Mouse (Mus musculus) CH12.LX (cell line): ENCODE results near the gene Slc6a3. TPM values are rescaled to one million over a fixed set of nuclear protein-coding genes. Genes with fewer than 3 reads are reported as not detected.

Experiments
- DNase-seq: peaks from one replicate; pipeline ENCODE4 v3.0.0-alpha.2; 2013; ENCODE audit errors: extremely low read depth
- H3K27ac ChIP-seq: 2 replicates; pipeline ENCODE4 v1.5.1; 2012; ENCODE audit warnings: low read depth, mild to moderate bottlenecking, control low read depth, moderate library complexity; ENCODE audit not compliant: insufficient read depth
- H3K27me3 ChIP-seq: replicated peaks from 2 replicates; pipeline ENCODE3; 2012; ENCODE audit warnings: inconsistent platforms
- H3K36me3 ChIP-seq, 2 experiments: replicated peaks in 1 of 2; 2 replicates each; pipeline versions ENCODE3 to v1.6.1; 2012; ENCODE audit warnings: inconsistent platforms in 1 of 2, low read length in 1 of 2, mild to moderate bottlenecking in 1 of 2, mixed read lengths in 1 of 2, moderate library complexity in 1 of 2; ENCODE audit not compliant: control insufficient read depth in 1 of 2, insufficient read depth in 1 of 2
- H3K4me1 ChIP-seq, 2 experiments: 2 replicates each; pipeline ENCODE4 v1.6.1; 2012; ENCODE audit warnings: inconsistent platforms in 1 of 2, moderate library complexity in 1 of 2; ENCODE audit not compliant: insufficient read depth in 2 of 2, control insufficient read depth in 1 of 2
- H3K4me2 ChIP-seq: 2 replicates; pipeline ENCODE4 v1.6.1; 2012; ENCODE audit warnings: low read depth, mild to moderate bottlenecking, control low read depth; ENCODE audit not compliant: poor library complexity, insufficient read depth, severe bottlenecking
- H3K4me3 ChIP-seq, 3 experiments: fragments of 150-350 bp in 1 of 3; sonication (generic) in 1 of 3; replicated peaks in 1 of 3; 2 replicates each; pipeline versions ENCODE3 to v1.5.1; 2011 to 2012; ENCODE audit warnings: low read depth in 2 of 3, low read length in 2 of 3, mild to moderate bottlenecking in 2 of 3, moderate library complexity in 2 of 3, control low read depth in 1 of 3, improper control_type of control experiment in 1 of 3, inconsistent platforms in 1 of 3, mixed read lengths in 1 of 3; ENCODE audit not compliant: poor library complexity in 1 of 3
- H3K79me2 ChIP-seq: replicated peaks from 2 replicates; pipeline ENCODE4 v1.6.1; 2012; ENCODE audit warnings: mild to moderate bottlenecking, moderate library complexity; ENCODE audit not compliant: control insufficient read depth, poor library complexity, insufficient read depth, severe bottlenecking; ENCODE audit errors: extremely low read depth
- H3K9ac ChIP-seq: 2 replicates; pipeline ENCODE4 v1.6.1; 2012; ENCODE audit warnings: low read depth, mild to moderate bottlenecking, control low read depth, moderate library complexity; ENCODE audit not compliant: insufficient read depth
- H3K9me3 ChIP-seq: replicated peaks from 2 replicates; pipeline ENCODE3; 2012; ENCODE audit warnings: low read length, inconsistent platforms, mixed read lengths
- BHLHE40 ChIP-seq: IDR thresholded peaks from 2 replicates; pipeline ENCODE4 v1.6.1; 2011; ENCODE audit warnings: mild to moderate bottlenecking, low read depth, low read length, improper control_type of control experiment
- CHD1 ChIP-seq: IDR thresholded peaks from 2 replicates; pipeline ENCODE4 v1.6.1; 2012; ENCODE audit warnings: low read depth, low read length, improper control_type of control experiment, inconsistent platforms
- CTCF ChIP-seq, 2 experiments: IDR thresholded peaks in 1 of 2; conservative IDR thresholded peaks in 1 of 2; 2 replicates each; pipeline ENCODE4 v1.5.1; 2011 to 2012; ENCODE audit warnings: low read depth in 2 of 2, low read length in 2 of 2, improper control_type of control experiment in 1 of 2, inconsistent platforms in 1 of 2, mild to moderate bottlenecking in 1 of 2, moderate library complexity in 1 of 2
- E2F4 ChIP-seq: IDR thresholded peaks from 2 replicates; pipeline ENCODE4 v1.6.1; 2011; ENCODE audit warnings: low read depth, low read length, improper control_type of control experiment; ENCODE audit not compliant: insufficient replicate concordance
- IRF4 ChIP-seq: IDR thresholded peaks from 2 replicates; pipeline ENCODE4 v1.6.1; 2014; ENCODE audit warnings: low read depth, mild to moderate bottlenecking, inconsistent platforms, low read length, improper control_type of control experiment
- JUN ChIP-seq: IDR thresholded peaks from 2 replicates; pipeline ENCODE4 v1.6.1; 2011; ENCODE audit warnings: low read depth, mild to moderate bottlenecking, low read length, improper control_type of control experiment, moderate library complexity; ENCODE audit not compliant: insufficient read depth
- JUND ChIP-seq: conservative IDR thresholded peaks from 2 replicates; pipeline ENCODE4 v1.6.1; 2011; ENCODE audit warnings: low read depth, low read length, improper control_type of control experiment
- NELFE ChIP-seq: IDR thresholded peaks from 2 replicates; pipeline ENCODE4 v1.6.1; 2011; ENCODE audit warnings: low read depth, low read length, improper control_type of control experiment
- NRF1 ChIP-seq: IDR thresholded peaks from 2 replicates; pipeline ENCODE4 v1.6.1; 2014; ENCODE audit warnings: low read depth, mild to moderate bottlenecking, inconsistent platforms, low read length, improper control_type of control experiment, moderate library complexity
- RAD21 ChIP-seq: IDR thresholded peaks from 2 replicates; pipeline ENCODE4 v1.6.1; 2011; ENCODE audit warnings: low read depth, mild to moderate bottlenecking, low read length, improper control_type of control experiment, moderate library complexity
- SIN3A ChIP-seq: IDR thresholded peaks from 2 replicates; pipeline ENCODE4 v1.6.1; 2012; ENCODE audit warnings: low read length, improper control_type of control experiment, inconsistent platforms
- SMC3 ChIP-seq: IDR thresholded peaks from 2 replicates; pipeline ENCODE4 v1.6.1; 2011; ENCODE audit warnings: low read depth, low read length, improper control_type of control experiment
- TBP ChIP-seq: conservative IDR thresholded peaks from 2 replicates; pipeline ENCODE4 v1.6.1; 2011; ENCODE audit warnings: low read depth, low read length, improper control_type of control experiment
- TCF12 ChIP-seq: IDR thresholded peaks from 2 replicates; pipeline ENCODE4 v1.6.1; 2014; ENCODE audit warnings: low read depth, mild to moderate bottlenecking, inconsistent platforms, low read length, improper control_type of control experiment
- UBTF ChIP-seq: IDR thresholded peaks from 2 replicates; pipeline ENCODE4 v1.6.1; 2012; ENCODE audit warnings: low read depth, mild to moderate bottlenecking, inconsistent platforms, low read length, improper control_type of control experiment, moderate library complexity
- USF2 ChIP-seq: conservative IDR thresholded peaks from 2 replicates; pipeline ENCODE4 v1.6.1; 2011; ENCODE audit warnings: low read depth, low read length, improper control_type of control experiment
- dilution Hi-C: fragments of 300-500 bp; cut with MboI; formaldehyde crosslinking; loops from 2 replicates; pipeline ENCODE4 v1.14.3; 2020; ENCODE audit warnings: low sequenced_read_pairs; ENCODE audit not compliant: extremely low pct_unique_long_range_greater_than_20kb, extremely low pct_ligation_motif_present
- in situ Hi-C: fragments of 300-500 bp; cut with MboI; formaldehyde crosslinking; loops from 3 replicates; pipeline ENCODE4 v1.14.3; 2019; ENCODE audit warnings: low sequenced_read_pairs, low pct_ligation_motif_present, low pct_unique_long_range_greater_than_20kb, mixed read lengths
- polyA plus RNA-seq: library from polyadenylated mRNA; unstranded; fragments of >175 nt; gene quantifications from 2 replicates; pipeline ENCODE4 v1.2.1, GENCODE M21; 2012; ENCODE audit warnings: low read depth; ENCODE audit not compliant: insufficient read length
- total RNA-seq, 2 experiments: library from RNA; depleted of rRNA; stranded (reverse); fragments of 300-350 nt in 1 of 2; fragments of >200 nt in 1 of 2; gene quantifications; 2 replicates each; pipeline ENCODE4 v1.2.3; 2012 to 2014

The Slc6a3 gene
- total RNA-seq (2012; rRNA removed) (not detected in 2 replicates), total RNA-seq (2014; rRNA removed) (not detected in 2 replicates), polyA plus RNA-seq (not detected in 2 replicates)

DNA sequence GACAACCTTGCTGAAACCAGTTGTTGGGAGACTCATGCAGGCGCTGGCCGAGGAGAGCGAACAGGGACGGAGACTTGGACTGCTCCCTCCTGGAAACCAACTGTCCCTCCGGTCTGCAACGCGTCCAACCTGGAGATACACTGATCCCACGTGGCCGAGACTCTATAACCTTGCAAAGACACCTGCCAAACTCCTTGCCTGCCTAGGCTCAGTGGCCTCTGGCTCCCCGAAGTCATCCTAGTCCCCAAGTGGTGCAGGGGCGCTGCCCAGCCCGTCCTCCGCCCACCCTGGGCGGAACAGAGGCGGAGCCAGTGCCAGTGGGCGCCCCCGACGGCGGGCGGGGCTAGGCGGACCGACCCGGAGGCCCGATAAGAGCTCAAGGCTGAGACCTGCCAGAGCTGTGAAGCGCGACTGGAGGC is at the start of gene Slc6a3:
Gene Slc6a3 (plus strand): TSS at position 345 of the 419 bp plus-strand sequence.
- H3K4me3 ChIP-seq, result no peak within 1 kb of the TSS
- no peaks in the 10 kb centered on the region for H3K36me3 ChIP-seq
- H3K9ac ChIP-seq, result no peak within 1 kb of the TSS
- in situ Hi-C loops (no loop called here), dilution Hi-C loops (no loop called here)
- no peak within 1 kb of the TSS for H3K27ac ChIP-seq
- peaks cover 2 to 11% of the 10 kb centered on the region in 2 experiments; a peak in 2 of 4 replicates for H3K4me1 ChIP-seq
- H3K9me3 ChIP-seq, result no peaks in the 10 kb centered on the region
- no peaks in the 10 kb centered on the region for H3K79me2 ChIP-seq
- TF ChIP-seq SMC3, result no peak
- no peak for TF ChIP-seq SIN3A
- TF ChIP-seq CHD1, result no peak
- no peak for TF ChIP-seq JUND
- TF ChIP-seq NRF1, result no peak
- TF ChIP-seq TBP, result no peak
- TF ChIP-seq CTCF (conservative IDR thresholded peaks at IDR 0.05 in 1 of 2, IDR thresholded peaks at IDR 0.05 in 1 of 2; ENCODE audit: low read depth in 2 of 2, low read length in 2 of 2), result no peak
- TF ChIP-seq RAD21, result no peak
- peaks cover 86% of the 10 kb centered on the region for H3K27me3 ChIP-seq
- H3K4me2 ChIP-seq, result peak within 1 kb of the TSS; percentile 35
- no peak for DNase-seq

DNA sequence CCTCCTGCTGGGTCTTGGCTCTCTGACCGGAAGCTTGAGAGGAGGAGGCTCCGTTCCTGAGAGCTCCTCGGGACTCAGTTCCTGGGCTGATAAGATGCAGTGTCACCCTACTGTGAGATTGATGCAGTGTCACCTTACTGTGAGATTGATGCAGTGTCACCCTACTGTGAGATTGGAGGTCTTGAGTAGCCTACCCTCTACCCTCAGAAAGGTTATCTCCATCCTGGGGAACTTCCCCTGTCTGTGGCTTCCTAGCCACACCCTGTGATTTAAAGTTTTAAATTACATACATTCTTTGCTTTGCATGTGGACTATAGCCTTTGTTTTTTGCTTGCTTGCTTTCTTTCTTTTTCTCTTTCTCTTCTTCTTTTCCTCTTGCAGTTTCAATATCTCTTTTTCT is 48.4 kb upstream of the Slc6a3 start:
- no peaks in the 10 kb centered on the region for H3K79me2 ChIP-seq
- TF ChIP-seq UBTF, result no peak
- no peak for TF ChIP-seq CTCF (conservative IDR thresholded peaks at IDR 0.05 in 1 of 2, IDR thresholded peaks at IDR 0.05 in 1 of 2; ENCODE audit: low read depth in 2 of 2, low read length in 2 of 2)
- no peak for TF ChIP-seq BHLHE40
- TF ChIP-seq NELFE, result no peak
- peaks cover 32 to 99% of the 10 kb centered on the region in 2 experiments for H3K36me3 ChIP-seq
- peaks cover 7% of the 10 kb centered on the region for H3K9me3 ChIP-seq
- no peak overlapping the region for H3K4me3 ChIP-seq
- H3K27me3 ChIP-seq, result no peaks in the 10 kb centered on the region
- H3K9ac ChIP-seq, result no peak overlapping the region
- in situ Hi-C loops, result no loop called here
- H3K4me2 ChIP-seq, result no peak overlapping the region
- peaks cover 3 to 34% of the 10 kb centered on the region in 2 experiments; a peak in 3 of 4 replicates for H3K4me1 ChIP-seq
- no peak for DNase-seq
- H3K27ac ChIP-seq, result no peak overlapping the region
- dilution Hi-C loops, result no loop called here

DNA sequence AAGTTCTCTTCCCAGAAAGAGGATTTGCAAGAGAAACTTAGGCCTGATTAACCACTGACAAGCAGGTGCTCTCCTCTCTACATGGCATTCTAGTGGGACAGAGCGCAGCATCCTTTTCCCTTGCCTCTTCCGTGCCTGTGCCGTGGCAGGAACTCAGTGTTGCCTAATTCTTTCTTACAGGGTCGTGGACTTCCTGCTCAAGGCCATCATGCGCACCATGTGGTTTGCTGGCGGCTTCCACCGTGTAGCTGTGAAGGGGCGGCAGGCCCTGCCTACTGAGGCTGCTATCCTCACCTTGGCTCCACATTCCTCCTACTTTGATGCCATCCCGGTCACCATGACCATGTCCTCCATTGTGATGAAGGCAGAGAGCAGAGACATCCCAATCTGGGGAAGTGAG is 47.8 kb upstream of the Slc6a3 start:
- Histone ChIP-seq H3K9me3 (peaks cover 7% of the 10 kb centered on the region), H3K27me3 (no peaks in the 10 kb centered on the region), H3K79me2 (no peaks in the 10 kb centered on the region), H3K9ac (no peak overlapping the region), H3K27ac (no peak overlapping the region), H3K4me2 (no peak overlapping the region), H3K4me3 (no peak overlapping the region), H3K4me1 (peaks cover 3 to 32% of the 10 kb centered on the region in 2 experiments; a peak in 3 of 4 replicates), H3K36me3 (peaks cover 34 to 97% of the 10 kb centered on the region in 2 experiments)
- no peak for DNase-seq
- in situ Hi-C loops, result no loop called here
- dilution Hi-C loops, result no loop called here
- TF ChIP-seq E2F4 (no peak), JUND (no peak), USF2 (no peak), IRF4 (no peak), SMC3 (no peak), NELFE (no peak), TCF12 (no peak), JUN (no peak)
